Mouse (Mus musculus) intestine, embryonic 14.5 days (tissue): Measurements from ENCODE around the gene Aipl1. TPM values are rescaled to one million over a fixed set of nuclear protein-coding genes. Genes with fewer than 3 reads are reported as not detected.
A peak's percentile ranks its signal among the peaks of the same experiment; 100 is the strongest.
"Not testable (repeated sequence)": the region's sequence is repeated elsewhere in the genome, so short reads cannot be mapped to it uniquely, and the experiment has no call there.

Experiments
- ATAC-seq: fragments of 200-750 bp; cut with Nextera tagmentation; replicated peaks from 2 replicates; pipeline ENCODE4 v1.8.0; 2017; ENCODE audit warnings: low read depth, moderate number of reproducible peaks, moderate TSS enrichment, moderate library complexity; ENCODE audit not compliant: low FRiP score, low TSS enrichment
- DNase-seq: peaks from one replicate; pipeline ENCODE4 v3.0.0-alpha.2; 2018; ENCODE audit warnings: low spot score
- H3K27ac ChIP-seq: fragments of 300-500 bp; sonication (generic); 2 replicates; pipeline ENCODE4 v1.5.1; 2014; ENCODE audit warnings: low read depth, mild to moderate bottlenecking, control low read depth
- H3K27me3 ChIP-seq: fragments of 300-500 bp; sonication (generic); replicated peaks from 2 replicates; pipeline ENCODE4 v1.6.1; 2014; ENCODE audit warnings: low read length, control low read depth; ENCODE audit not compliant: control insufficient read depth, insufficient read depth
- H3K36me3 ChIP-seq: fragments of 300-500 bp; sonication (generic); 2 replicates; pipeline ENCODE4 v1.6.1; 2014; ENCODE audit warnings: low read length, control low read depth; ENCODE audit not compliant: control insufficient read depth, insufficient read depth
- H3K4me1 ChIP-seq: fragments of 300-500 bp; sonication (generic); replicated peaks from 2 replicates; pipeline ENCODE4 v1.6.1; 2014; ENCODE audit warnings: low read length, control low read depth, mixed read lengths; ENCODE audit not compliant: control insufficient read depth, insufficient read depth
- H3K4me2 ChIP-seq: fragments of 300-500 bp; sonication (generic); 2 replicates; pipeline ENCODE4 v1.6.1; 2014; ENCODE audit warnings: low read length
- H3K4me3 ChIP-seq: fragments of 300-500 bp; sonication (generic); 2 replicates; pipeline ENCODE4 v1.5.1; 2014; ENCODE audit warnings: low read depth, low read length, control low read depth, mixed read lengths
- H3K9ac ChIP-seq: fragments of 300-500 bp; sonication (generic); 2 replicates; pipeline ENCODE4 v1.6.1; 2014; ENCODE audit warnings: mild to moderate bottlenecking, low read length
- H3K9me3 ChIP-seq: fragments of 300-500 bp; sonication (generic); 2 replicates; pipeline ENCODE4 v1.6.1; 2016; ENCODE audit warnings: low read length, control low read depth; ENCODE audit not compliant: control insufficient read depth
- WGBS: fragments of 180-500 bp; shearing (Covaris S2); extraction: QIAGEN DNeasy Blood & Tissue Kit; methylation state at CpG from one replicate; pipeline ENCODE4 v1.1.7; 2014; 5-methylcytosine and 5-hydroxymethylcytosine counted together
- polyA plus RNA-seq: library from polyadenylated mRNA; unstranded; fragments of >200 nt; fragmentation: Nextera tagmentation; extraction: Ambion mirVana; gene quantifications from 2 replicates; pipeline ENCODE4 v1.2.1, GENCODE M21; 2014

Aipl1 gene
- polyA plus RNA-seq, 1 experiment from 2014 or later = 0.30 TPM

DNA sequence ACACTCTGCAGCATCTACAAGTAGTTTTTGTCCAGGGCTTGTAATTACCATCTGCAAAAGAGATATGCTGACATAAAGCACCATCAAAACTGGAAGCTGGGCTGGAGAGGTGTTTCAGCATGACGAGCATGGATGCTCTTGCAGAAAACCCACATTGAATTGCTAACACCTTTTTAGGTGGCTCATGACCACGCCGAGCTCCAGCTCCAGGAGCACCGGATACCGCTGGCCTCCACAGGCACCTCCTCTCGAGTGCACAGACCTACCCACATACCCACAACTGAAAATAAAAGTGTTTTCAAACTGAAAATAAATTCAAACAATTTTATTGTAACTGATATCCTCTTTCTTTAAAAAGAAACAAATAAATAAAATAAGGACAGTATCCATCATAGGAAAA is 37.1 kb downstream of the Aipl1 start:
- WGBS = 88% methylated on average over 6 of the region's 6 CpGs
- no peak overlapping the region for H3K4me3 ChIP-seq
- no peak overlapping the region for H3K27ac ChIP-seq
- H3K27me3 ChIP-seq = no peaks in the 10 kb centered on the region
- H3K9ac ChIP-seq = no peak overlapping the region
- no peak overlapping the region for H3K4me2 ChIP-seq
- no peaks in the 10 kb centered on the region for H3K9me3 ChIP-seq
- ATAC-seq (no peak), DNase-seq (no peak)
- H3K36me3 ChIP-seq = no peaks in the 10 kb centered on the region
- peaks cover 5% of the 10 kb centered on the region; the same call in 1 of the 2 replicates for H3K4me1 ChIP-seq

DNA sequence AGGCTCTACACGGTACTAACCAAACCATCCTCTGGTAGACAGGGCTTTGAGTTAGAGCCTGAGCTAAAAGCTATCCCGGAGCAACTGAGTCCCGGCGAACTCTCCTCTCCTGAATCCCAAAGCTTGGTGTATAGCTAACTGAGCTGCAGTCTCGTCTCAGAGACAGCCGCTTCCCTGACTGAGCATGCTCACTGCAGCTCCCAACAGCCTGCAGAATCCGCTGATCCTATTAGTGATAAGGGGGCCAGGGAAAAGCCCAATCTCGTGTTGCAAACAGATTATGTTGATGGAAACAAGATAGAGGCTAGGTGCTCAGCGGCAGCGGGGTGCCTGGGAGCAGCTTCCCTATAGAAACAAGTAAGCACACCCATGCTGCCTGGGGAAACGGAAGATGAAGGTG is 40.5 kb downstream of the Aipl1 start:
- 29% methylated on average over 11 of the region's 11 CpGs for WGBS
- Histone ChIP-seq H3K36me3 (no peaks in the 10 kb centered on the region), H3K4me3 (no peak overlapping the region), H3K27ac (no peak overlapping the region), H3K9me3 (no peaks in the 10 kb centered on the region), H3K9ac (no peak overlapping the region), H3K4me1 (peaks cover 5% of the 10 kb centered on the region; the same call in 1 of the 2 replicates), H3K4me2 (no peak overlapping the region), H3K27me3 (no peaks in the 10 kb centered on the region)
- ATAC-seq = no peak
- DNase-seq = no peak

DNA sequence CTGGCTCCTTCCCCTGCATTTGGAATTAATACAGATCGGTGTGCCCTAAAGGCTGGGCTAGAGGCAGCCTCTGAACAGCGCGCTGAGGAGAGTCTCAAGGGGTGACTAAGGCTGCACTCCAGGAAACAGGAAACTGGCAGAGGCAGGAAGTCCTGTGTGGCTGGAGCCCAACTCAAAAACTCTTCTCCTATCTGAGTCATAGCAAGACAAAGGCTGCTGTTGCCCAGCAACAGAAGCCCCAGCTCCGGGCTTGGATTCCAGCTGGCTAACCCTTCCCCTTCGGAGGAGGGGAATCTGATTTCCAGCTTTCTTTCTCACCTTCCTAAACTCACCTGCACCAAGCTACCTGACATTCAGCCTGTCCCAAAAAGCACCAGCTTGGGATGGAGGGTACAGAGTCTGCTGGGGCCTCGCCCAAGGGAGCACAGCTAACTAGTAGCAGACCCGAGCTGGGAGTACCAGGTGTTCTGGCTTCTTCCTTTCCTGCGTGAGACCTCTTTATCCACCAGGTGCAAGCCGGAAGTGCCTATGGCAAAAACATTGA is 41.3 kb downstream of the Aipl1 start:
- WGBS = 29% methylated on average over 9 of the region's 9 CpGs
- Histone ChIP-seq H3K27me3 (no peaks in the 10 kb centered on the region), H3K9ac (no peak overlapping the region), H3K36me3 (no peaks in the 10 kb centered on the region), H3K4me2 (peak overlapping the region; percentile 27), H3K27ac (no peak overlapping the region; the same call in 1 of the 2 replicates), H3K4me3 (no peak overlapping the region), H3K9me3 (no peaks in the 10 kb centered on the region), H3K4me1 (peaks cover 5% of the 10 kb centered on the region; the same call in 1 of the 2 replicates)
- DNase-seq (peak; percentile 60), ATAC-seq (peak; percentile 78)

DNA sequence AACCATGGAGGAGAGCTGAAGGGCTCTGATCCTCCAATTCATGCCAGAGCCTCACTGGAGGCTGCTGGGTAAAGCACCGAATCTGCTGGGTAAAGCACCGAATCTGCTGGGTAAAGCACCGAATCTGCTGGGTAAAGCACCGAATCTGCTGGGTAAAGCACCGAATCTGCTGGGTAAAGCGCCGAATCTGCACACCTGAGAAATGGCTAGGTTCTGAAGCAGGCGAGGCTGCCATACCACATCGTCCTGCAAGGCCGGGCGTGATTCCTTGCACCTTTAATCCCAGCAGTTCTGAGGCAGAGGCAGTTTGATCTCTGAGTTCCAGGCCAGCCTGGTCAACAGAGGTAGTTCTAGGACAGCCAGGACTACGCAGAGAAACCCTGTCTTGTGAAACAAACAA is 44.9 kb downstream of the Aipl1 start:
- H3K27me3 ChIP-seq = no peaks in the 10 kb centered on the region
- H3K4me3 ChIP-seq = no peak overlapping the region
- H3K9me3 ChIP-seq = no peaks in the 10 kb centered on the region
- no peak overlapping the region for H3K4me2 ChIP-seq
- no peak overlapping the region for H3K9ac ChIP-seq
- H3K4me1 ChIP-seq = peaks cover 5% of the 10 kb centered on the region; the same call in 1 of the 2 replicates
- no peak overlapping the region for H3K27ac ChIP-seq
- no peaks in the 10 kb centered on the region for H3K36me3 ChIP-seq
- no peak for DNase-seq
- ATAC-seq = no peak
- WGBS = 85% methylated on average over 12 of the region's 12 CpGs

DNA sequence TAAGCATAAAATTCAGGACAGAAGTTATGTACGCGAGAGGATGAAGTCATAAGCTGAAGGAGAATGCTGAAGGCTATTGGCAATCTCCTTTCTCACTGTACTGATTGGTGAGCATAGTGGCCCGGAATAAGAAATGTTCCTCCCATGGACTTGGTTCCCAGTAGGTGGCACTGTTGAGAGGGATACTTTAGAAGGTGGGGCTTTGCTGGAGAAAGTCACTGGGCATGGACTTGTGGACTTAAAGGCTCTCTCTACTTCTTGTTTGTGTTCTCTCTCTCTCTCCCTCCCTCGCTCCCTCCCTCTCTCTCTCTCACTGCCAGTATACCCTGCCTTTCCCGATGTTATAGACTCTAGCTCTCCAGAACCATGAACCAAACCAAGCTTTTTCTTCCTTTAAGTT is 45.8 kb downstream of the Aipl1 start:
- Histone ChIP-seq H3K4me3 (no peak overlapping the region), H3K27ac (no peak overlapping the region), H3K9ac (no peak overlapping the region), H3K4me1 (peaks cover 12% of the 10 kb centered on the region), H3K4me2 (no peak overlapping the region), H3K9me3 (no peaks in the 10 kb centered on the region), H3K36me3 (no peaks in the 10 kb centered on the region), H3K27me3 (no peaks in the 10 kb centered on the region)
- ATAC-seq (no peak), DNase-seq (no peak)
- 26% methylated on average over 5 of the region's 5 CpGs for WGBS

DNA sequence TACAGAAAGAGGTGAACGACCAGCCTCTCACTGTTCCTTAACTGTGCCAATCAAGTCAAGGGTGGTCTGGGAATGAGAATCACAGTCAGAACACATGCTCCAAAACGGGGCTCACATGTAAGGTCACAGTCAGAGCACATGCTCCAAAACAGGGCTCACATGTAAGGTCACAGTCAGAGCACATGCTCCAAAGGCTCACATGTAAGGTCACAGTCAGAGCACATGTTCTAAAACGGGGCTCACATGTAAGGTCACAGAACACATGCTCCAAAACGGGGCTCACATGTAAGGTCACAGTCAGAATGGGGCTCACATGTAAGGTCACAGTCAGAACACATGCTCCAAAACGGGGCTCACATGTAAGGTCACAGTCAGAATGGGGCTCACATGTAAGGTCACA is 47.9 kb downstream of the Aipl1 start:
- H3K36me3 ChIP-seq, H3K27me3 ChIP-seq, H3K27ac ChIP-seq, H3K9me3 ChIP-seq, H3K4me3 ChIP-seq, H3K4me1 ChIP-seq, H3K4me2 ChIP-seq, ATAC-seq, H3K9ac ChIP-seq, DNase-seq: not testable (repeated sequence)
- WGBS = 75% methylated on average over 5 of the region's 5 CpGs

DNA sequence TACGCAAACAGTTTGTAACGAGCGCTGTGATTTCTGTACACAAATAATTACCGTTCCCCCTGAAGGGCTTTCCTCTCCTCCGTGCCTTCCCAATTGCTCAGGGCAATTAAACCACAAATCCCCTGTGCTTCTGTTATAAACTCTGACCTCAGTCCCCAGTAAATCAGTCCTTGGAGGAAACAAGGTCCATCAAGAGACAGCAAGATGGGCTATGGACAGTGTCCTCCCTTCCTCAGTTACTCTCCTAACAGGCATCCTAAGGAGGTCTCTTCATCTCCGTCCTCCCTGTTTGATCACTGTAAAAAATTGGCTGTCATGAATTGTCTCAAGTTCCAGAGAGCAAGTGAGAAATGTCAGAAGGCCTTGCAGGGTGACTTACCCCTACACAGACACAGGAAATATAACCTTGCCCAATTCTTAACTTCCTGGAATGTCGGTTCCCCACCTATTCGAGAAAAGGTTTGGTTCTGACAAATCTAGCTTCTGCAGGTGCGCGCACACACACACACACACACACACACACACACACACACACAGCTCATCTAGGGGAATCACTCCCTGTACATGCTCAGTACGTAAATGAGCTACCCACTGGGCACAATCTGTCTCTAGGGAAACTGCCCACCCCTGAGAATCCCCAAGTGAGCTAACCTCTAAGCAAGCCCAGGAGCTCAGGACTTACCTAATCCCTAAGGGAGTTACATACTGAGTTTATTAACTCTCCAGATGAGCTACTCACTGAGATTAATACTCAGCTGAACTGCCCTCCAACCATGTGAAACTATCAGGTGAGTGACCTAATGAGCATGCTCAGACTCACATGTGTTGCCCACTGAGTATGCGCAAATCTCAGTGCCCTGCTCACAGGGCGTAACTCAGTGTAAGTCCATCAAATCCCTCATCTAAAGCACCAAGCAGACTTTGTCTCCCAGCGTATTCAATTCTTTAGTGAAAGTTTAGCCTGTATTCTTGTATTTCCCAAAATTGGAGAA is 49.9 kb downstream of the Aipl1 start:
- H3K4me3 ChIP-seq = no peak overlapping the region
- H3K9me3 ChIP-seq = no peaks in the 10 kb centered on the region
- ATAC-seq (no peak), DNase-seq (no peak)
- peaks cover 9% of the 10 kb centered on the region for H3K4me1 ChIP-seq
- no peaks in the 10 kb centered on the region for H3K36me3 ChIP-seq
- H3K4me2 ChIP-seq = peak overlapping the region; percentile 26; the same call in 1 of the 2 replicates
- no peaks in the 10 kb centered on the region for H3K27me3 ChIP-seq
- no peak overlapping the region for H3K27ac ChIP-seq
- H3K9ac ChIP-seq = no peak overlapping the region
- 48% methylated on average over 14 of the region's 14 CpGs for WGBS

DNA sequence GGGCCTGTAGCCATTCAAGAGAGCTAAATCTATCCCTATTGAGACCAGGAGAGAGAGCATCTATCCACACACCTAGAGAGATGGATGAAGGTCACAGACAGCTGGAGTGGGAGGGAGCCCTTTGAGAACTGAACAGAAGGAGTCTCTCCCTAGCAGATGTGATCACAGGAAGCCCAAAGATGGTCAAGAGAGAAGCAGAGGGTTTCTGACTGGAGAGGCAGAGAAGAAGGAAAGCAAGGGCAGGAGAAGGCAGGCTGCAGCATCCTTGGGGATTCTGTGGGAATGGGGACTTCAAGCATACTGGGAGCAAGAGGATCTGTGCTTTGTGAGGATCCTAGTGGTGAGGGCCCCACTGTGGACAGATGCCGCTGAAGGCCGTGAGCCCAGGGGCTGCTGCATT is 51.5 kb downstream of the Aipl1 start:
- no peaks in the 10 kb centered on the region for H3K27me3 ChIP-seq
- no peak overlapping the region for H3K27ac ChIP-seq
- no peak overlapping the region for H3K4me3 ChIP-seq
- no peaks in the 10 kb centered on the region for H3K9me3 ChIP-seq
- no peak for ATAC-seq
- WGBS = 89% methylated on average over 2 of the region's 2 CpGs
- H3K9ac ChIP-seq = no peak overlapping the region
- H3K4me1 ChIP-seq = peaks cover 9% of the 10 kb centered on the region
- no peak for DNase-seq
- no peaks in the 10 kb centered on the region for H3K36me3 ChIP-seq
- no peak overlapping the region for H3K4me2 ChIP-seq
